Mouse (Mus musculus) cerebellum, postnatal 14 days (tissue): ENCODE measurements around the gene Pdss2.

ENCODE experiments used
- DNase-seq, 2 experiments: peaks; one replicate each; pipeline ENCODE4 v3.0.0; 2021; ENCODE audit warnings: mixed read lengths in 2 of 2

Gene Pdss2

GRCm38 (mm10) chr10:43440981-43441740 is 219.9 kb downstream of the Pdss2 start:
- no peak for DNase-seq

GRCm38 (mm10) chr10:43448656-43449055 is 227.4 kb downstream of the Pdss2 start:
- no peak for DNase-seq

GRCm38 (mm10) chr10:43451848-43452662 is 230.8 kb downstream of the Pdss2 start:
- peak; percentile 90 to 91 for DNase-seq

- DNase-seq = no peak
Observed at GRCm38 (mm10) chr10:43452663-43452996, 231.3 kb downstream of the Pdss2 start.

- DNase-seq = no peak
Observed at GRCm38 (mm10) chr10:43454219-43454618, 232.9 kb downstream of the Pdss2 start.

GRCm38 (mm10) chr10:43454671-43455070 is 233.4 kb downstream of the Pdss2 start:
- DNase-seq = no peak

GRCm38 (mm10) chr10:43462821-43463220 is 241.5 kb downstream of the Pdss2 start:
- DNase-seq = no peak

GRCm38 (mm10) chr10:43463227-43463626 is 241.9 kb downstream of the Pdss2 start:
- DNase-seq = no peak

GRCm38 (mm10) chr10:43466223-43466622 is 244.9 kb downstream of the Pdss2 start:
- no peak for DNase-seq

GRCm38 (mm10) chr10:43467659-43468058 is 246.4 kb downstream of the Pdss2 start:
- no peak for DNase-seq

GRCm38 (mm10) chr10:43468293-43468692 is 247.0 kb downstream of the Pdss2 start:
- no peak for DNase-seq

- DNase-seq = peak in 1 of 2 experiments; percentile 58
Observed at GRCm38 (mm10) chr10:43475376-43475775, 254.1 kb downstream of the Pdss2 start.

GRCm38 (mm10) chr10:43477459-43477858 is 256.2 kb downstream of the Pdss2 start:
- DNase-seq = no peak

- DNase-seq = peak; percentile 55 to 60
Observed at GRCm38 (mm10) chr10:43477865-43478681, 256.8 kb downstream of the Pdss2 start.

- peak; percentile 72 to 78 for DNase-seq
Observed at GRCm38 (mm10) chr10:43478751-43479435, 257.6 kb downstream of the Pdss2 start, which contains the start of gene Bend3. Gene Bend3 (plus strand): TSS chr10:43478831.

GRCm38 (mm10) chr10:43479436-43480157 is 258.3 kb downstream of the Pdss2 start:
- peak; percentile 76 to 84 for DNase-seq

GRCm38 (mm10) chr10:43480227-43480849 is 259.1 kb downstream of the Pdss2 start:
- no peak for DNase-seq

GRCm38 (mm10) chr10:43481179-43481578 is 259.9 kb downstream of the Pdss2 start:
- no peak for DNase-seq

GRCm38 (mm10) chr10:43482021-43482420 is 260.7 kb downstream of the Pdss2 start:
- DNase-seq = no peak

GRCm38 (mm10) chr10:43483426-43483995 is 262.2 kb downstream of the Pdss2 start:
- DNase-seq = peak in 1 of 2 experiments; percentile 28

GRCm38 (mm10) chr10:43485751-43486268 is 264.5 kb downstream of the Pdss2 start:
- no peak for DNase-seq
